Mouse (Mus musculus) hindbrain, embryonic 13.5 days (tissue): Measurements from ENCODE around the gene Phactr4. TPM values are rescaled to one million over a fixed set of nuclear protein-coding genes. Genes with fewer than 3 reads are reported as not detected.

ENCODE experiments used
- ATAC-seq: fragments of 200-750 bp; cut with Nextera tagmentation; 2 replicates; pipeline ENCODE4 v1.8.0; 2017; ENCODE audit warnings: moderate TSS enrichment; ENCODE audit not compliant: low FRiP score
- H3K27ac ChIP-seq: fragments of 300-500 bp; sonication (generic); 2 replicates; pipeline ENCODE4 v1.5.1; 2015; ENCODE audit warnings: inconsistent platforms, mild to moderate bottlenecking, moderate library complexity
- H3K27me3 ChIP-seq: fragments of 300-500 bp; sonication (generic); 2 replicates; pipeline ENCODE4 v1.6.1; 2015; ENCODE audit warnings: mild to moderate bottlenecking, inconsistent platforms
- H3K36me3 ChIP-seq: fragments of 300-500 bp; sonication (generic); 2 replicates; pipeline ENCODE4 v1.6.1; 2015; ENCODE audit warnings: mild to moderate bottlenecking, inconsistent platforms
- H3K4me1 ChIP-seq: fragments of 300-500 bp; sonication (generic); replicated peaks from 2 replicates; pipeline ENCODE4 v1.6.1; 2015; ENCODE audit warnings: inconsistent platforms
- H3K4me2 ChIP-seq: fragments of 300-500 bp; sonication (generic); 2 replicates; pipeline ENCODE4 v1.6.1; 2015; ENCODE audit warnings: inconsistent platforms, mild to moderate bottlenecking, moderate library complexity
- H3K4me3 ChIP-seq: fragments of 300-500 bp; sonication (generic); 2 replicates; pipeline ENCODE4 v1.5.1; 2015; ENCODE audit warnings: mild to moderate bottlenecking, inconsistent platforms
- H3K9ac ChIP-seq: fragments of 300-500 bp; sonication (generic); 2 replicates; pipeline ENCODE4 v1.6.1; 2015; ENCODE audit warnings: mild to moderate bottlenecking, inconsistent platforms
- H3K9me3 ChIP-seq: fragments of 300-500 bp; sonication (generic); 2 replicates; pipeline ENCODE4 v1.6.1; 2016; ENCODE audit warnings: inconsistent platforms
- WGBS: fragments of 180-500 bp; shearing (Covaris S2); methylation state at CpG from one replicate; pipeline ENCODE4 v1.1.7; 2015; 5-methylcytosine and 5-hydroxymethylcytosine counted together
- microRNA-seq: library from miRNA; unstranded; fragments of <30 nt; microRNA quantifications from one replicate; pipeline ENCODE4, GENCODE M21; 2016
- polyA plus RNA-seq: library from polyadenylated mRNA; unstranded; fragments of >200 nt; fragmentation: Nextera tagmentation; extraction: Ambion mirVana; gene quantifications from 2 replicates; pipeline ENCODE4 v1.2.1, GENCODE M21; 2015

Phactr4 gene
- polyA plus RNA-seq, 1 experiment from 2014 or later = 10.5 TPM

DNA sequence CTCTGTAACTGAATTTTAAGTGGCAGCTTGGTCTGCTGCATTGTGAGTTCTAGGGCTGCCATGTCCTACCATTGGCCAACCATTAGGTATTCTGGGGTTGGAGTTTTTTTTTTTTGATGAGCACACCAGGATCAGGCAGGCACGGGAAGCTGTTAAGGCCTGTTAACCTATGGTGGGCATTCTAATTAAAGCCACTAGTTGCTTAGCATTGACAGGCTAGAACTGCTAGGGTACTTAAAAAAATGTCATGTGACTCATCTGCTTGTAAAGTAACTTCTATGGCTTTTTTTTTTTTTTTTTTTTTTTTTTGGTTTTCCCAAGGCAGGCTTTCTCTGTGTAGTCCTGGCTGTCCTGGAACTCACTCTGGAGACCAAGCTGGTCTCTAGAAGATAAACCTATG, 111.1 kb downstream of the Phactr4 start:
- WGBS = 42% methylated on average over 1 of the region's 1 CpGs
- Histone ChIP-seq H3K9ac (no peak overlapping the region), H3K27ac (no peak overlapping the region), H3K27me3 (no peaks in the 10 kb centered on the region), H3K9me3 (no peaks in the 10 kb centered on the region), H3K36me3 (peaks cover 53% of the 10 kb centered on the region), H3K4me1 (peaks cover 15% of the 10 kb centered on the region), H3K4me2 (no peak overlapping the region), H3K4me3 (no peak overlapping the region)
- ATAC-seq = no peak

DNA sequence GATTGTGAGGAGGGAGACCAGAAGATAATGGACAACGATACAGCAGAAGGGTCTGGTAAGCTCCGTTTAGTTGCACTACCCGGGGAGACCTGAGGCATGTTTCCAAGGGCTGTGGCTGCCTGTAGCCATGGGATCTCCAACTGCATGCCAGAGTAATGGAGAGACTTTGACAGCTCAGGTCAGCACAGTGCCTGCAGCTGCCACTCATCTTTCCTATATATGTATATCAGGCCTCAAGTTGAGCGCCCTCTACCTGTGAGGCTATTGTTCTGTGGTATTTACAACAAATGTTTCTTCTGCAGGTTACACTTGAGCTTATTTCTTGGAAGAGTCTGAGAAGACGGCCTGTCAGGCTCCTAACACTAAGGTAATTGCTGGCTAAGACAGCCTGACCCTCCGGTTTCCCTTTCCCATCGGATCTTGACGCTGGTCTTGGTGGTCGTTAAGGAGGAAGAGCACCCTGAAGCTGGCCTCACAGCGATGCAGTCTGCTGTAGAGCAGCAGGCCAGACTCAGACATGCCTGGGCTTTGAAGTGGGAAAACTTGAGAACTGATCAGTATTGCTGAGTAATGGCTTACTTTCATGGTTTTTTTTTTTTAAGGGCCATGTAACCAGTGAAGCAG, 112.3 kb downstream of the Phactr4 start:
- peaks cover 46% of the 10 kb centered on the region for H3K36me3 ChIP-seq
- peak overlapping the region; percentile 87 for H3K9ac ChIP-seq
- H3K27ac ChIP-seq = peak overlapping the region; percentile 91
- H3K9me3 ChIP-seq = no peaks in the 10 kb centered on the region
- no peak for ATAC-seq
- no peaks in the 10 kb centered on the region for H3K27me3 ChIP-seq
- peak overlapping the region; percentile 81 for H3K4me2 ChIP-seq
- peak overlapping the region; percentile 60 for H3K4me3 ChIP-seq
- peaks cover 15% of the 10 kb centered on the region for H3K4me1 ChIP-seq
- 29% methylated on average over 10 of the region's 10 CpGs for WGBS

DNA sequence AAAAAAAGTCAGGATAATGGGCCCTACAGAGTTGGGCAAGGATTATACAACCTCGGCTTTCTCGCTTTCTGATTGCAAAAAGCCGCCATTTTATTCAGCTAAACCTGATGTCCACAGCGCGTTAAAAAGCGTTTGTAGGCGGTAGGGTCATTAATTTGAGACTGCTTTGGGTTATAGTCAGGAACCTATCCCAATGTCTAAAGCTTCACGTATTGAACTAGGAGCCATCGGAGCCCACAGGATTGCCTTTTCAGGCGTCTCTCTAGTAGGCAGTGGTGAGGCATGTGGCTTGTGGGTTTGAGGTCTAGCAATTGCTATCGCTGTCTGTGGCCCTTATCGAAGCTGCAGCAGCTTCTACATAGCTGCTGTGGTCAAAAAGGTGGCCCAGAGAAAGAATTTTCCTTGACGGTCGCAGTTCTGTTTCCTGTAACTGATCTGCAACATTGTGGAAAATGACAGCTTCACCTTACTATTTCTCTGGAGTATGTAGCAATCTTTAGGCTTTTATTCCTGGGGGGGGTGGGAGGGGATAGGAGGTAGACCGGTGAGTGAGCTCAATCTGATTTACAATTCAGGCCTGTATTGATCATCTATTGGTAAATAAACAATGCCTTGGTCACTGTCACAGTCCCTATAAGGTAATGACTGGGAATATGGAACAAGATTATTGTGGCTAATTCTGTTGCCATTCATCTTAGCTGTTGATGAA, 113.0 kb downstream of the Phactr4 start:
- peaks cover 15% of the 10 kb centered on the region for H3K4me1 ChIP-seq
- under 1% methylated on average over 15 of the region's 15 CpGs for WGBS
- H3K36me3 ChIP-seq = peaks cover 45% of the 10 kb centered on the region
- H3K27ac ChIP-seq = peak overlapping the region; percentile 91
- no peaks in the 10 kb centered on the region for H3K9me3 ChIP-seq
- H3K4me2 ChIP-seq = peak overlapping the region; percentile 81
- peak overlapping the region; percentile 87 for H3K9ac ChIP-seq
- ATAC-seq = no peak
- H3K4me3 ChIP-seq = peak overlapping the region; percentile 60
- no peaks in the 10 kb centered on the region for H3K27me3 ChIP-seq

DNA sequence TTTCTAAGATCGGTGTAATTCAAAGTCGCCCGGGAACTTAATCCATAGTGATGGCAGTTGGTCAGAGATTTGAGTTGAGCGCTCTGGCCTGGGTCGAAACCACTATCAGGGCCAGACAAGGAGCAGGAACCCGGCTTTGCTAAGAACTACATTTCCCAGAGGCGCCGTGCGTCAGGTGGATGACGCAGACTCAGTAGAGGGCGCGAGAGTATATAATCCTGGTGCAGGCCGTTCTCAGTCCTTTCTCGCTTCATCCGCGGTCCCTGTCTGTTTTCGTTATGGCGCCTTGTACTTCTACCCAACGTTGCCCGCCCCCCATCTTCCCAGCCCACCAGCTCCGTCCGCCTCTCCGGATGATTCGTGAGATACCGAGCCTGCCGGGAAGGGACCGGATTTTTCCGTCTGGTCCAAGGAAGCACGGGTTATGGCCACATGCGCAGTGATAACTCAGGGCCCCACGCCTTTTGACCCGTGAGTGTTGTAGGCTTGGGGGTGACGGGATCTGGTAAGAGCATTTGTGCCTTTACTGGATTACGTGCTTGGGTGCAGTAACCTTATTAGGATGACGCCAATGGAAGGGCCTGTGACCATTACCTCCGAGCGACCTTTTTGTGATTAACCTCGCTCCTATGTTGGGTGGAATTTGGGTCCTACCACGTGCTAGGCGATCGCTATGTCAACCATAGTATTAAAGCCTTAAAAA, 113.7 kb downstream of the Phactr4 start:
- Histone ChIP-seq H3K27me3 (no peaks in the 10 kb centered on the region), H3K4me3 (peak overlapping the region; percentile 60), H3K9ac (peak overlapping the region; percentile 87), H3K27ac (peak overlapping the region; percentile 91), H3K9me3 (no peaks in the 10 kb centered on the region), H3K4me1 (peaks cover 15% of the 10 kb centered on the region), H3K4me2 (peak overlapping the region; percentile 81), H3K36me3 (peaks cover 37% of the 10 kb centered on the region)
- 2% methylated on average over 41 of the region's 41 CpGs for WGBS
- ATAC-seq = peak; percentile 94

DNA sequence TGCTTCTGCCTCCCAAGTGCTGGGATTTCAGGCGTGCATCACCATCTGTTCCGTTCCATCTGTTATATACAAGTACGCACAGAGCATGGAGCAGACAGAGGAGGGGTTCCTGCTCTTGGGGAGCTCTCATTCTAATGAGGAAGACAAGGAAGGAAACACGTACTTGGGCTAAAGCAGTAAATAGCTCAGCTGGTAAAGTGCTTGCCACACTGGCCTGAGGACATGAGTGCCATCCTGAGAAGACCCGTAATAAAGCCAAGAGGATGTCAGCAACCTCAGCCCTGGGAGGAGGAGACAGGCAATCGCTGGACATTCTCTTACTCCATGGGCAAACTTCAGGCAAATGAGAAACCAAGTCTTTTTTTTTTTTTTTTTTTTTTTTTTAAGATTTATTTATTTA, 116.3 kb downstream of the Phactr4 start:
- no peak overlapping the region for H3K4me2 ChIP-seq
- whole genome bisulfite sequencing = 86% methylated on average over 6 of the region's 6 CpGs

More for the DNA sequence above, 116.3 kb downstream of the Phactr4 start:
- ATAC-seq = no peak
- H3K9me3 ChIP-seq = no peaks in the 10 kb centered on the region
- peaks cover 13% of the 10 kb centered on the region for H3K36me3 ChIP-seq
- H3K4me3 ChIP-seq = no peak overlapping the region
- peaks cover 20% of the 10 kb centered on the region for H3K4me1 ChIP-seq
- no peak overlapping the region for H3K27ac ChIP-seq
- no peak overlapping the region for H3K9ac ChIP-seq
- no peaks in the 10 kb centered on the region for H3K27me3 ChIP-seq

Small RNA genes lying within 50 kb of the gene (microRNA-seq; reads per million reads assigned to microRNA genes)
- not detected for gene Gm25707

Other genes starting within 250 kb of the Phactr4 start
- 134 and 137 TPM in 2 replicates for gene Ythdf2, start 210.2 kb downstream of the Phactr4 start, polyA plus RNA-seq
- 47.1 and 48.7 TPM in 2 replicates for gene Gmeb1, start 160.9 kb downstream of the Phactr4 start, polyA plus RNA-seq
- gene Taf12, start 148.1 kb downstream of the Phactr4 start, polyA plus RNA-seq = 44.6 and 49.0 TPM in 2 replicates
- 0.80 and 0.84 TPM in 2 replicates for gene Rab42, start 119.1 kb downstream of the Phactr4 start, polyA plus RNA-seq
- gene Trnau1ap, start 93.0 kb downstream of the Phactr4 start, polyA plus RNA-seq = 75.7 and 80.9 TPM in 2 replicates
- 37.2 and 42.1 TPM in 2 replicates for gene Rcc1, start 68.9 kb downstream of the Phactr4 start, polyA plus RNA-seq
- 18.5 and 20.6 TPM in 2 replicates for gene Med18, start 41.4 kb upstream of the Phactr4 start, polyA plus RNA-seq
- gene Sesn2, start 88.0 kb upstream of the Phactr4 start, polyA plus RNA-seq = 6.6 and 8.1 TPM in 2 replicates
- gene Atpif1, start 111.2 kb upstream of the Phactr4 start, polyA plus RNA-seq = 1,428 and 1,433 TPM in 2 replicates
- gene Dnajc8, start 113.1 kb upstream of the Phactr4 start, polyA plus RNA-seq = 154 and 156 TPM in 2 replicates
- 0.82 and 0.83 TPM in 2 replicates for gene Ptafr, start 141.6 kb upstream of the Phactr4 start, polyA plus RNA-seq
- gene Eya3, start 216.5 kb upstream of the Phactr4 start, polyA plus RNA-seq = 17.0 and 17.1 TPM in 2 replicates